Mouse (Mus musculus) thymus, adult 2 months (tissue): ENCODE data around the gene Pitpna. TPM values are rescaled to one million over a fixed set of nuclear protein-coding genes. Genes with fewer than 3 reads are reported as not detected.

ENCODE experiments used
- DNase-seq: peaks from one replicate; pipeline ENCODE4 v3.0.0; 2021
- H3K27ac ChIP-seq: fragments of 200-500 bp; 2 replicates; pipeline ENCODE4 v1.5.1; 2012; ENCODE audit warnings: low read length, control low read depth; ENCODE audit not compliant: control insufficient read depth, insufficient read depth
- H3K27me3 ChIP-seq: fragments of 200-500 bp; 2 replicates; pipeline ENCODE4 v1.6.1; 2012; ENCODE audit warnings: mild to moderate bottlenecking, low read length, moderate library complexity, mixed read lengths; ENCODE audit not compliant: control insufficient read depth, insufficient read depth
- H3K36me3 ChIP-seq: fragments of 200-500 bp; 2 replicates; pipeline ENCODE4 v1.6.1; 2012; ENCODE audit warnings: mild to moderate bottlenecking, low read length, moderate library complexity; ENCODE audit not compliant: control insufficient read depth, insufficient read depth
- H3K4me1 ChIP-seq: fragments of 200-500 bp; replicated peaks from 2 replicates; pipeline ENCODE4 v1.6.1; 2012; ENCODE audit warnings: low read length; ENCODE audit not compliant: control insufficient read depth, insufficient read depth
- H3K4me3 ChIP-seq: fragments of 200-500 bp; 2 replicates; pipeline ENCODE4 v1.5.1; 2012; ENCODE audit warnings: mild to moderate bottlenecking, low read length, control low read depth, moderate library complexity; ENCODE audit not compliant: control insufficient read depth, insufficient read depth
- CTCF ChIP-seq: fragments of 200-500 bp; IDR thresholded peaks from 2 replicates; pipeline ENCODE4 v1.5.1; 2012; ENCODE audit warnings: mild to moderate bottlenecking, control low read depth, low read length, moderate library complexity, borderline replicate concordance; ENCODE audit not compliant: control insufficient read depth, poor library complexity, insufficient read depth; ENCODE audit errors: extremely low read depth
- POLR2A ChIP-seq: fragments of 200-500 bp; IDR thresholded peaks from 2 replicates; pipeline ENCODE4 v1.6.1; 2012; ENCODE audit warnings: mild to moderate bottlenecking, low read length, control low read depth, moderate library complexity; ENCODE audit not compliant: control insufficient read depth, poor library complexity, insufficient read depth; ENCODE audit errors: extremely low read depth
- WGBS: fragments of 180-500 bp; shearing (Covaris S2); methylation state at CpG from one replicate; pipeline ENCODE4 v1.1.7; 2018; 5-methylcytosine and 5-hydroxymethylcytosine counted together
- polyA plus RNA-seq: library from polyadenylated mRNA; depleted of rRNA; stranded (reverse); fragments of >200 nt; gene quantifications from 2 replicates; pipeline ENCODE4 v1.2.3, GENCODE M21; 2012

The Pitpna gene
- polyA plus RNA-seq, 1 experiment, result 99.7 TPM

DNA sequence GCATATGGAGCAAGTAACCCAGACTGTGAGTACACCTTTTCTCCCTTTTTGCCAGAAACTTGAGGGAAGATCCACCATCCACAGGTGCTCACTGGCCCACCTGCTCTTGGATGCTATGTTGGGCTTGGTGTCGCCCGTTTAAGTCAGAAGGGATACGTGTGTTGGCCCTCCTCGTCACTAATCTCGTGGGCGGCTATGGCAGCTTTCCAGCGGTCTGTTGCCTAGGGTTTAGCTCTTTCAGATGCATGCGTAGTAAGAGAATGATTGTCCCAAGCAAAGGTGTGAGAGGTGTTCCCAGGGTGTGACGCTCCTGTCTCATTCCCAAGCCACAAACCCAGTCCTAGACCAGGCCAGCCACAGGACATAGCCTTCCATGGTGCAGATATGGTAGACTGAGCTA, 43.2 kb upstream of the Pitpna start:
- no peak overlapping the region for H3K27ac ChIP-seq
- no peak for DNase-seq
- no peaks in the 10 kb centered on the region for H3K27me3 ChIP-seq
- WGBS, result 95% methylated on average over 9 of the region's 9 CpGs
- H3K4me3 ChIP-seq, result no peak overlapping the region
- H3K36me3 ChIP-seq, result peaks cover 50% of the 10 kb centered on the region
- TF ChIP-seq CTCF, result no peak
- TF ChIP-seq POLR2A, result no peak
- H3K4me1 ChIP-seq, result peaks cover 45% of the 10 kb centered on the region

DNA sequence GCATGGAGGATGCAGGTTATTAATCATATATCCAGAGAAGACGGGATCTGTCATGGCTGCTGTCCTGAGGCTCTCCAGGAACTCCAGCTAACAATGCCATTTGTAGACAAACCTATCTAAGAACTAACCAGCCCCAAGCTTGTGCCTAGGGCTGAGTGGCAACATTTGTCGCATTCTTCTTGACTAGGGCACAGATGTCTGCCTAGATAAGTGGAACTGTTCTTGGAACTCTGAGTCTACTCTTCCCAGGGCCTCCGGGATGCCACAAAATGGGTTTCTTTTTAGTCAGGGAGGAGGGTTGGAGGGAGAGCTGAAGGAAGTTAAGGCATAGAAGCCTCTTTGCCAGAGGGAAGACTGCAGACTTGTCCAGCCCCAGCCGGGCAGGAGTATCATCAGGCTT, 41.8 kb upstream of the Pitpna start:
- WGBS, result 90% methylated on average over 4 of the region's 4 CpGs
- TF ChIP-seq CTCF (no peak), POLR2A (no peak)
- no peak for DNase-seq
- no peak overlapping the region for H3K27ac ChIP-seq
- H3K36me3 ChIP-seq, result peaks cover 57% of the 10 kb centered on the region
- H3K4me3 ChIP-seq, result no peak overlapping the region
- H3K4me1 ChIP-seq, result peaks cover 33% of the 10 kb centered on the region
- no peaks in the 10 kb centered on the region for H3K27me3 ChIP-seq

DNA sequence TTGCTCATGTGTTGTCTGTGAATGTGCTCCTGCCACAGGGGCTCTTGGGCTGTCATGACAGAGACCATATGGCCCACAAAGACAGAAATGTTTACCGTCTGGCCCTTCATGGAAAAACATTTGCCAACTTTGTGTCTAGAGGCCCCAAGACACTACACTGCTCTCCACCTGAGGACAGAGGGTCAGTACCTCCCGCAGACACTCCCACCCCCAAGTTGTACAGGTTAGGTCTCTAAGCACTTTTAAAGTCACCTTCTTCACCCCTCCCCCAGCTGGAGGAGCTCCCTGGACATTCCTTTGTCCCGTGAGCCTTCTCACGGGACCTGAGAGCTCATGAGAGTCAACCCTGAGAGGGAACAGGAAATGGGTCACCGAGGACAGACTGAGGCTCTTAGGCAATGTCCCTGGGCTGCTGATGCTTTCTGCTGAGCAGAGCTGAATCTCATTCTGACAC, 38.2 kb upstream of the Pitpna start:
- DNase-seq, result no peak
- no peaks in the 10 kb centered on the region for H3K27me3 ChIP-seq
- peaks cover 12% of the 10 kb centered on the region for H3K4me1 ChIP-seq
- no peak overlapping the region for H3K27ac ChIP-seq
- WGBS, result 84% methylated on average over 5 of the region's 5 CpGs
- H3K4me3 ChIP-seq, result no peak overlapping the region
- no peak for TF ChIP-seq CTCF
- TF ChIP-seq POLR2A, result no peak
- H3K36me3 ChIP-seq, result peaks cover 52% of the 10 kb centered on the region

DNA sequence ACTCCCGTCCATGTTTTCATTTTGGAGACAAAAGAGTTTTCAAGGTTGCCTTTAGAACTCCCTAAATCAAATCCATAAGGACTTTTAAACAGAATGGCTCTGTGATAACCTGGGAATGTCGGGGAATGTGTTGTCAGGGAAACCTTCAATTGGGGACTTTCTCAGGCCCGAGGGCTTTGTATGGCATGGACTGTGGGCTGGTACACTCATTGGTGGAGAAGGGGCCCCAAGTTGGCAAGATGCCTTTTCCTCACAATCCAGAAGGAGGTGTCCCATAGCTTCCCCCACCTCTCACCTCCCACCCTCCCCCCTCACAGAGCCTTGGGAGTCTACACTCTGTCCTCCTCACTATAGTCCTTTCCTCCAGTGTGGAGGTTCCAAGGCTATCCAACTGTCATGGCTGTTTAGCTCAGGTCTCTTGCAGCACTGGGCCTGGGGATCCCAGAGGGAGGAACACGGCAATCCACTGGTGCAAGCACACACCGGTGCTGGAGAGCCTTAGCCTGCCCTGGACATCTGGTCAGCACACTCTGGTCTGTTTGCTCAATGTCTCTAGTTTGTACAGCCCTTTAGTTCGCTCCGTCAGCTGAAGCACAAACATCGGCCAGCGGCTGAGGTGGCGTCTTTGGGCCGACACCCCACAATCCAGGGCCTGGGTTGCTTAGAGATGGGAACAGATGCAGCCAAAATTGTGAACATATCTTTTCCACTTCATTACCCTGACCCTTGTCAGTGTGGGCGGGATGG, 37.5 kb upstream of the Pitpna start:
- Histone ChIP-seq H3K4me3 (no peak overlapping the region), H3K36me3 (peaks cover 46% of the 10 kb centered on the region), H3K27ac (no peak overlapping the region), H3K4me1 (peaks cover 5% of the 10 kb centered on the region), H3K27me3 (no peaks in the 10 kb centered on the region)
- TF ChIP-seq POLR2A (no peak), CTCF (no peak)
- 91% methylated on average over 12 of the region's 12 CpGs for WGBS
- no peak for DNase-seq

DNA sequence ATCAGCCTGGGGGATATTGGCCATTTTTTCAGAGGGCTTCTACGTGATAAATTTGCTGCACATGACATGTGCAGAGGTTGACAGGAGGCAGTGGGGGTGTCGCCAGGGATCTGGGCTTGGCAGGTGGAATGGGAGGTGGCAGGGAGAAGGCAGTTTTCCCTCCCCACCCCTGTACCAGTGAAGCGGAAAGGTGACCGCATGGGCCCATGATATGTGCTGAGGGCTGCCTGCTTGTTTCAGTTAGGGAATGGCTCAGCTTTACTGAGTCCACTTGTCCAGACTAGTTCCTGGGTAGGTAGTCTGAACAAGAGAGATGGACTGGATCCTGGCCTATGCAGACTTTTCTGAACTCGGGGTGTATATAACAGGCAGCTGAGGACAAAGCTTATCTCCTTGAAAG, 36.6 kb upstream of the Pitpna start:
- TF ChIP-seq CTCF (no peak), POLR2A (no peak)
- Histone ChIP-seq H3K36me3 (peaks cover 36% of the 10 kb centered on the region), H3K4me1 (no peaks in the 10 kb centered on the region; the same call in 1 of the 2 replicates), H3K4me3 (no peak overlapping the region), H3K27me3 (no peaks in the 10 kb centered on the region), H3K27ac (no peak overlapping the region; the same call in 1 of the 2 replicates)
- DNase-seq, result no peak
- WGBS, result 94% methylated on average over 5 of the region's 5 CpGs

DNA sequence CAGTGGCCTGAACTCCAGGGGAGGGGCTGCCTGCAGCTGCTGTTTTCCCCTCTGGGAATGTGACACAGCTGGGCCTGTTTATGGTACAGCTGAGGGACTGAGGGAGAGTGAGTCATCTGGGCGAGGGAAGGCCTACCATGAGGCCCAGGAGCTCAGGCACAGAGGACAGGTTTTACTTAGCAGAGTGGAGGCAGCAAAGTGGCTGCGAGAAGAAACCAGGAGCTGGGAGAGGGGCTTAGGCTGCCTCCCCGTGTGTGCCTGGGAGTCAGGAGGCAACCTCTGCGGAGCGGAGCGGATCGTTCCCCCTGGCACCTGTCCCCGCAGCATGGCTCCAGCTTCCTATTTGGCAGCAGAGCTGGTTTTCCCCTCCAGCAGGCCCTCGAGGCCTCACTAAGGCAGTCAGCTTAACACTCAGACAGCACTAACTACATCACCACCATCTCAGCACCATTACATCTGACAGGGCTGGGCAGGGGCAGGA, 35.9 kb upstream of the Pitpna start:
- WGBS, result 96% methylated on average over 9 of the region's 9 CpGs
- Histone ChIP-seq H3K36me3 (peaks cover 30% of the 10 kb centered on the region), H3K27ac (no peak overlapping the region), H3K4me3 (no peak overlapping the region), H3K4me1 (no peaks in the 10 kb centered on the region; the same call in 1 of the 2 replicates), H3K27me3 (no peaks in the 10 kb centered on the region)
- DNase-seq, result no peak
- TF ChIP-seq POLR2A, result no peak
- TF ChIP-seq CTCF, result no peak
